Mouse (Mus musculus) brain, embryonic 14.5 days (tissue): Measurements from ENCODE around the gene Denr. TPM values are rescaled to one million over a fixed set of nuclear protein-coding genes. Genes with fewer than 3 reads are reported as not detected.

Experiments used
- DNase-seq: peaks from one replicate; pipeline ENCODE4 v3.0.0-alpha.2; 2011; ENCODE audit warnings: low read depth
- CTCF ChIP-seq: fragments of 200-500 bp; IDR thresholded peaks from 2 replicates; pipeline ENCODE4 v1.5.1; 2012; ENCODE audit warnings: inconsistent platforms, mild to moderate bottlenecking, moderate library complexity, borderline replicate concordance; ENCODE audit not compliant: insufficient read depth, insufficient read length; ENCODE audit errors: extremely low read depth
- POLR2A ChIP-seq: fragments of 200-500 bp; IDR thresholded peaks from 2 replicates; pipeline ENCODE4 v1.6.1; 2012; ENCODE audit warnings: mild to moderate bottlenecking, inconsistent platforms, borderline replicate concordance; ENCODE audit not compliant: poor library complexity, insufficient read depth, insufficient read length, severe bottlenecking; ENCODE audit errors: extremely low read depth
- polyA plus RNA-seq: library from polyadenylated mRNA; depleted of rRNA; stranded (reverse); fragments of >200 nt; gene quantifications from 2 replicates; pipeline ENCODE4 v1.2.3, GENCODE M21; 2012

The Denr gene
- polyA plus RNA-seq, 1 experiment: 37.4 TPM

- DNase-seq: no peak
- no peak for TF ChIP-seq POLR2A
- no peak for TF ChIP-seq CTCF
Observed at GRCm38 (mm10) chr5:123883891-123884290, 23.1 kb upstream of the Denr start.

GRCm38 (mm10) chr5:123884332-123884731 is 22.6 kb upstream of the Denr start:
- no peak for DNase-seq
- no peak for TF ChIP-seq POLR2A
- no peak for TF ChIP-seq CTCF

- no peak for TF ChIP-seq CTCF
- TF ChIP-seq POLR2A: no peak
- no peak for DNase-seq
Observed at GRCm38 (mm10) chr5:123886365-123886764, 20.6 kb upstream of the Denr start.

GRCm38 (mm10) chr5:123890312-123890711 is 16.7 kb upstream of the Denr start:
- DNase-seq: no peak
- TF ChIP-seq CTCF: no peak
- no peak for TF ChIP-seq POLR2A

- DNase-seq: no peak
- no peak for TF ChIP-seq CTCF
- no peak for TF ChIP-seq POLR2A
Observed at GRCm38 (mm10) chr5:123890987-123891386, 16.0 kb upstream of the Denr start.

- TF ChIP-seq POLR2A (no peak), CTCF (no peak)
Observed at GRCm38 (mm10) chr5:123891669-123892068, 15.3 kb upstream of the Denr start.

GRCm38 (mm10) chr5:123893520-123893919 is 13.5 kb upstream of the Denr start:
- no peak for TF ChIP-seq POLR2A
- TF ChIP-seq CTCF: no peak
- DNase-seq: no peak

More at GRCm38 (mm10) chr5:123891669-123892068, 15.3 kb upstream of the Denr start:
- DNase-seq: peak; percentile 43

- no peak for DNase-seq
- TF ChIP-seq POLR2A (no peak), CTCF (no peak)
Observed at GRCm38 (mm10) chr5:123896395-123896794, 10.6 kb upstream of the Denr start.

- no peak for DNase-seq
- no peak for TF ChIP-seq POLR2A
Observed at GRCm38 (mm10) chr5:123897352-123897751, 9.6 kb upstream of the Denr start.

GRCm38 (mm10) chr5:123904059-123904672 is 2.8 kb upstream of the Denr start:
- no peak for DNase-seq
- no peak for TF ChIP-seq CTCF
- TF ChIP-seq POLR2A: no peak

- no peak for TF ChIP-seq CTCF
- no peak for DNase-seq
Observed at GRCm38 (mm10) chr5:123906146-123906975, 614 bp upstream of the Denr start.

GRCm38 (mm10) chr5:123907631-123907977 is 629 bp downstream of the Denr start:
- no peak for TF ChIP-seq POLR2A
- TF ChIP-seq CTCF: no peak

More at GRCm38 (mm10) chr5:123907631-123907977, 629 bp downstream of the Denr start:
- no peak for DNase-seq
